Mouse (Mus musculus) liver, embryonic 14.5 days (tissue): ENCODE measurements around the gene Car6.

Source experiments
- CTCF ChIP-seq: IDR thresholded peaks from 2 replicates; pipeline ENCODE4 v1.5.1; 2016; ENCODE audit warnings: antibody characterized with exemption, low read depth, control low read depth
- EP300 ChIP-seq: IDR thresholded peaks from 2 replicates; pipeline ENCODE4 v1.6.1; 2016; ENCODE audit warnings: antibody characterized with exemption, low read depth

- TF ChIP-seq CTCF (peak; percentile 62), EP300 (no peak)
Observed at GRCm38 (mm10) chr4:150219501-150220292, 18.6 kb upstream of the Car6 start.
